Mouse (Mus musculus) midbrain, embryonic 14.5 days (tissue): ENCODE measurements around the gene Cdcp1. TPM values are rescaled to one million over a fixed set of nuclear protein-coding genes. Genes with fewer than 3 reads are reported as not detected.

Source experiments
- ATAC-seq: fragments of 200-750 bp; cut with Nextera tagmentation; 2 replicates; pipeline ENCODE4 v1.8.0; 2017; ENCODE audit warnings: moderate number of reproducible peaks, moderate library complexity; ENCODE audit not compliant: low FRiP score, low TSS enrichment
- DNase-seq: peaks from one replicate; pipeline ENCODE4 v3.0.0-alpha.2; 2015
- H3K27ac ChIP-seq: fragments of 300-500 bp; sonication (generic); replicated peaks from 2 replicates; pipeline ENCODE4 v1.5.1; 2014; ENCODE audit warnings: mild to moderate bottlenecking, low read depth, low read length, moderate library complexity
- H3K27me3 ChIP-seq: fragments of 300-500 bp; sonication (generic); 2 replicates; pipeline ENCODE4 v1.6.1; 2014; ENCODE audit warnings: low read length, control low read depth, mixed read lengths; ENCODE audit not compliant: control insufficient read depth, insufficient read depth
- H3K36me3 ChIP-seq: fragments of 300-500 bp; sonication (generic); 2 replicates; pipeline ENCODE4 v1.6.1; 2014; ENCODE audit warnings: low read length, control low read depth; ENCODE audit not compliant: control insufficient read depth, insufficient read depth
- H3K4me1 ChIP-seq: fragments of 300-500 bp; sonication (generic); 2 replicates; pipeline ENCODE4 v1.6.1; 2014; ENCODE audit warnings: mild to moderate bottlenecking, antibody characterized with exemption, low read length, control low read depth; ENCODE audit not compliant: control insufficient read depth, insufficient read depth
- H3K4me2 ChIP-seq: fragments of 300-500 bp; sonication (generic); 2 replicates; pipeline ENCODE4 v1.6.1; 2014; ENCODE audit warnings: mild to moderate bottlenecking, low read length, moderate library complexity
- H3K4me3 ChIP-seq: fragments of 300-500 bp; sonication (generic); replicated peaks from 2 replicates; pipeline ENCODE4 v1.5.1; 2014; ENCODE audit warnings: low read depth, low read length
- H3K9ac ChIP-seq: fragments of 300-500 bp; sonication (generic); replicated peaks from 2 replicates; pipeline ENCODE4 v1.6.1; 2014; ENCODE audit warnings: mild to moderate bottlenecking, low read length, moderate library complexity
- H3K9me3 ChIP-seq: fragments of 300-500 bp; sonication (generic); 2 replicates; pipeline ENCODE4 v1.6.1; 2016; ENCODE audit warnings: low read length, control low read depth, mixed read lengths; ENCODE audit not compliant: control insufficient read depth
- WGBS: fragments of 180-500 bp; shearing (Covaris S2); extraction: QIAGEN DNeasy Blood & Tissue Kit; methylation state at CpG from one replicate; pipeline ENCODE4 v1.1.7; 2014; 5-methylcytosine and 5-hydroxymethylcytosine counted together
- polyA plus RNA-seq: library from polyadenylated mRNA; unstranded; fragments of >200 nt; fragmentation: Nextera tagmentation; extraction: Ambion mirVana; gene quantifications from 2 replicates; pipeline ENCODE4 v1.2.1, GENCODE M21; 2014

Cdcp1 gene
- polyA plus RNA-seq, 1 experiment from 2014 or later = not detected

- Histone ChIP-seq H3K4me3 (no peak overlapping the region), H3K27me3 (no peaks in the 10 kb centered on the region), H3K9ac (no peak overlapping the region), H3K27ac (no peak overlapping the region), H3K36me3 (peaks cover 80% of the 10 kb centered on the region), H3K4me2 (no peak overlapping the region), H3K9me3 (no peaks in the 10 kb centered on the region), H3K4me1 (no peaks in the 10 kb centered on the region)
- 99% methylated on average over 6 of the region's 6 CpGs for WGBS
- DNase-seq (no peak), ATAC-seq (no peak)
Observed at GRCm38 (mm10) chr9:123127663-123128062, 88.2 kb downstream of the Cdcp1 start.

GRCm38 (mm10) chr9:123124413-123124981 is 91.3 kb downstream of the Cdcp1 start:
- Histone ChIP-seq H3K27me3 (no peaks in the 10 kb centered on the region), H3K4me1 (no peaks in the 10 kb centered on the region), H3K4me2 (no peak overlapping the region), H3K9ac (no peak overlapping the region), H3K9me3 (no peaks in the 10 kb centered on the region), H3K4me3 (no peak overlapping the region), H3K27ac (no peak overlapping the region), H3K36me3 (peaks cover 77% of the 10 kb centered on the region)
- 96% methylated on average over 2 of the region's 2 CpGs for WGBS
- no peak for DNase-seq
- no peak for ATAC-seq

- Histone ChIP-seq H3K4me1 (no peaks in the 10 kb centered on the region), H3K27ac (no peak overlapping the region), H3K4me3 (no peak overlapping the region), H3K36me3 (peaks cover 78% of the 10 kb centered on the region), H3K4me2 (no peak overlapping the region), H3K27me3 (no peaks in the 10 kb centered on the region), H3K9ac (no peak overlapping the region), H3K9me3 (no peaks in the 10 kb centered on the region)
- DNase-seq = peak; percentile 58
- ATAC-seq = no peak
- 96% methylated on average over 6 of the region's 6 CpGs for WGBS
Observed at GRCm38 (mm10) chr9:123123571-123124412, 92.0 kb downstream of the Cdcp1 start.

GRCm38 (mm10) chr9:123123017-123123416 is 92.8 kb downstream of the Cdcp1 start:
- 87% methylated on average over 3 of the region's 3 CpGs for WGBS
- ATAC-seq (no peak), DNase-seq (no peak)
- no peaks in the 10 kb centered on the region for H3K9me3 ChIP-seq
- no peak overlapping the region for H3K4me2 ChIP-seq
- no peaks in the 10 kb centered on the region for H3K4me1 ChIP-seq
- H3K9ac ChIP-seq = no peak overlapping the region
- H3K27ac ChIP-seq = no peak overlapping the region
- no peak overlapping the region for H3K4me3 ChIP-seq
- H3K36me3 ChIP-seq = peaks cover 72% of the 10 kb centered on the region
- no peaks in the 10 kb centered on the region for H3K27me3 ChIP-seq

Other genes starting within 250 kb of the Cdcp1 start
- 27.4 and 35.3 TPM in 2 replicates for gene Tmem42, start 194.7 kb downstream of the Cdcp1 start, polyA plus RNA-seq
- gene Tgm4, start 181.3 kb downstream of the Cdcp1 start, polyA plus RNA-seq = 0.39 and 0.91 TPM in 2 replicates
- 63.3 and 64.8 TPM in 2 replicates for gene Zdhhc3, start 102.8 kb downstream of the Cdcp1 start, polyA plus RNA-seq
- gene Exosc7, start 102.8 kb downstream of the Cdcp1 start, polyA plus RNA-seq = 80.6 and 81.4 TPM in 2 replicates
- gene Clec3b, start 65.1 kb downstream of the Cdcp1 start, polyA plus RNA-seq = 0.51 and 0.53 TPM in 2 replicates
- gene Tmem158, start 44.7 kb upstream of the Cdcp1 start, polyA plus RNA-seq = 26.6 and 41.2 TPM in 2 replicates
- 1,346 and 1,403 TPM in 2 replicates for gene Lars2, start 150.9 kb upstream of the Cdcp1 start, polyA plus RNA-seq